Mouse (Mus musculus) forebrain, embryonic 10.5 days (tissue): Measurements from ENCODE around the gene Clec4a1. TPM values are rescaled to one million over a fixed set of nuclear protein-coding genes. Genes with fewer than 3 reads are reported as not detected.

Experiments
- DNase-seq: peaks from one replicate; pipeline ENCODE4 v3.0.0-alpha.2; 2017; ENCODE audit warnings: low spot score; ENCODE audit errors: extremely low spot score
- H3K27ac ChIP-seq: fragments of 300-500 bp; sonication (generic); 2 replicates; pipeline ENCODE4 v1.5.1; 2016; ENCODE audit warnings: mild to moderate bottlenecking
- H3K27me3 ChIP-seq: fragments of 300-500 bp; sonication (generic); 2 replicates; pipeline ENCODE4 v1.6.1; 2016; ENCODE audit warnings: mild to moderate bottlenecking; ENCODE audit not compliant: poor library complexity, severe bottlenecking
- H3K36me3 ChIP-seq: fragments of 300-500 bp; sonication (generic); replicated peaks from 2 replicates; pipeline ENCODE4 v1.6.1; 2016; ENCODE audit warnings: mild to moderate bottlenecking, moderate library complexity
- H3K4me1 ChIP-seq: fragments of 300-500 bp; sonication (generic); 2 replicates; pipeline ENCODE4 v1.6.1; 2016
- H3K4me3 ChIP-seq: fragments of 300-500 bp; sonication (generic); 2 replicates; pipeline ENCODE4 v1.5.1; 2016; ENCODE audit warnings: mild to moderate bottlenecking, moderate library complexity
- H3K9me3 ChIP-seq: fragments of 300-500 bp; sonication (generic); 2 replicates; pipeline ENCODE4 v1.6.1; 2016; ENCODE audit warnings: mild to moderate bottlenecking, moderate library complexity
- WGBS: fragments of 180-500 bp; shearing (Covaris S2); methylation state at CpG from one replicate; pipeline ENCODE4 v1.1.7; 2016; 5-methylcytosine and 5-hydroxymethylcytosine counted together
- polyA plus RNA-seq: library from polyadenylated mRNA; unstranded; fragments of >200 nt; fragmentation: Nextera tagmentation; extraction: Ambion mirVana; gene quantifications from 2 replicates; pipeline ENCODE4 v1.2.1, GENCODE M21; 2016

Clec4a1 gene
- polyA plus RNA-seq, 1 experiment from 2014 or later, result 0.58 TPM

DNA sequence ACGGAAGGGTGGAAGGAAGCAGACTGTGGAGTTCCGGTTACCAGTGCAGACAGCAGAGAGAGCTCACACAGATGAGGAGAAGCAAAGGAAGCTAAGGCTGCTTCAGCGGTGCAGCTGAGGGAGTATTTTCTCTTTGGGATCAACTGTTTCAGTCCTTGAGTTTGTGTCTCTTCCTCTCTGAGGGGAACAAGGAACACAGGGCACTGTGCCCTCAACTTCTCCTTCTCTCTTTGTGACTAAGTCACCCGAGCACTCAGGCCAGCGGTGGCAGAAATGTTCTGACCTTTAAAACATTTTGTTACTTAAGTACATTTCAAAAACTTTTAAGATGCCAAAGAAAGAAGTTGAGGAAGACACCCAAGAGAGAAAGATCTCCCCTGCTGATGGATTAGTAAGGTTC is 18.0 kb downstream of the Clec4a1 start:
- Histone ChIP-seq H3K27ac (no peak overlapping the region), H3K27me3 (no peaks in the 10 kb centered on the region), H3K36me3 (no peaks in the 10 kb centered on the region), H3K4me3 (no peak overlapping the region), H3K9me3 (no peaks in the 10 kb centered on the region), H3K4me1 (no peaks in the 10 kb centered on the region)
- DNase-seq, result no peak
- WGBS, result 90% methylated on average over 5 of the region's 5 CpGs

DNA sequence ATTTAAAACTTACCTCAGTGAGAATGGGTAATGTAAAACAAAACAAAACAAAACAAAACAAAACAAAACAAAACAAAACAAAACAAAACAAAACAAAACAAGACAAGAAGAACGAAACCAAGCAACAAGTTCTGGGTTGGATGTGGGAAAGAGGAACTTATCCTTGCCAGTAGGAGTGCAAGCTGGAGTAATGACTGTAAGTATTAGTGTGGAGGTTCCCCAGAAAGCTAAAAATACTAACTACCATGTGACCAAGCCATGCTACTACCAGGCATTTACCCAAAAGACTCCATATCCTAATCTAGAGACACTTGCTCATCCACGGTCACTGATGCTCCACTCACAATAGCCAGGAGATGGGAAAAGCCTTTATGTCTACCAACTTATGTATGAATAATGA is 25.1 kb downstream of the Clec4a1 start:
- Histone ChIP-seq H3K27me3 (no peaks in the 10 kb centered on the region), H3K36me3 (no peaks in the 10 kb centered on the region), H3K4me3 (no peak overlapping the region), H3K4me1 (no peaks in the 10 kb centered on the region), H3K9me3 (peaks cover 3% of the 10 kb centered on the region; the same call in 1 of the 2 replicates), H3K27ac (no peak overlapping the region)
- WGBS, result 90% methylated on average over 2 of the region's 2 CpGs
- DNase-seq, result no peak

DNA sequence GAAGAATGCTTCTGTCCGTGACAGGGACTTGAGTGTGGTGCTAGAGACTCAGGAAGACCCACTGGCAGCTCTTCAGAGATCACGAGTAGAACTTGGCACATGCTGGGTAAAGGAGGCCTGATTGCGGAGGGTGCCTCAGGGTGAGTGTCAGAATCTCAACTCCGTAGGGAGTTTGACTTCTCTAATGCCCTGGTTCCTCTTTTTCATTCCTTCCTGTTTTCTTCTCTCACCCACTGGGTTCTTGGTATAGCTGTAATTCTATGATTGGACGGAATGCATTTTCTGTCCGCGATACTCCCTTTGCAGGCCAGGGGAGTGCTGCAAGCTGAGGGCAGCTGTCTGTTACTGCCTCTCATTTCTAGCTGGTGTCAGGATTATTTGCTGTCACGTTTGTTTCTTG is 30.8 kb downstream of the Clec4a1 start, which contains the start of gene Clec4a3:
Clec4a3 (plus strand) TSS at position 115 of the 400 bp plus-strand sequence.
- no peak for DNase-seq
- Histone ChIP-seq H3K9me3 (peaks cover 9% of the 10 kb centered on the region; the same call in 1 of the 2 replicates), H3K4me1 (no peaks in the 10 kb centered on the region), H3K27me3 (no peaks in the 10 kb centered on the region), H3K36me3 (no peaks in the 10 kb centered on the region), H3K4me3 (no peak within 1 kb of the TSS), H3K27ac (no peak within 1 kb of the TSS)
- 86% methylated on average over 8 of the region's 8 CpGs for WGBS

DNA sequence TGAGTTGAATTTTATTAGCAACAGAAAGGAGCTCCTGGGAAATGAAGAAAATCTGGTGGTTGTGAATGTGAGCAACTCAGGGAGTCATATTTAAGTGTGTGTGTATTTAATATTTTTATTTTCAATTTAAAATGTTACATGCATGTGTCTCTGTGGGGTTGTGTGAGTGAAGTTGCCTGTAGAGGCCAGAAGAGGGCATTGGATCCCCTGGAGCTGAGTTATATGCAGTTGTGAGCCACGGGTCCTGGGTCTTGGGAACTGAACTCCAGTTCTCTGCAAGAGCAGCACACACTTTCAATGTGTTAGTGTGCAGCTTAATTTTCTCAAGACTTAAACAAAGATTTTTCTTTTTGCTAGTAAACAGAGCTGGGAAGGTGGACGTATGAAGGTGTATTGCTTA is 42.9 kb downstream of the Clec4a1 start:
- no peaks in the 10 kb centered on the region for H3K27me3 ChIP-seq
- 86% methylated on average over 2 of the region's 2 CpGs for WGBS
- H3K9me3 ChIP-seq, result 0 out of 2 replicates have a peak, but pooled peaks cover 10% of the 10 kb centered on the region

DNA sequence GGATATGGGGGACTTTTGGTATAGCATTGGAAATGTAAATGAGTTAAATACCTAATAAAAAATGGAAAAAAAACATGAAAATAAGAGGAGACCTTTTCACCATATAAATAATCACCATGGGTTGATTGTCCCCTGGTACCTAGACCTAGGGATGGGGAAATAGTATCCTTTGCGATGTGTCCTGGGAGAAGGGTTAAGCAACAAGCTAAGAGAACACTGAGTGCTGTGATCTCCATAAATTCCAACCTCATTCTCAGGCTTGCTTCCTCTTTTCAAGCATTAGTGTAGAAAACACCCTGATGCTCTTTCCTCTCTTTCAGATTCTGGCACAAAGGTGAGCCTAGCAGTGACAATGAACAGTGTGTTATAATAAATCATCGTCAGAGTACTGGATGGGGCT is 47.4 kb downstream of the Clec4a1 start:
- Histone ChIP-seq H3K27ac (no peak overlapping the region), H3K4me3 (no peak overlapping the region), H3K27me3 (no peaks in the 10 kb centered on the region), H3K4me1 (no peaks in the 10 kb centered on the region), H3K36me3 (no peaks in the 10 kb centered on the region), H3K9me3 (peaks cover 8% of the 10 kb centered on the region; the same call in 1 of the 2 replicates)
- no peak for DNase-seq
- 88% methylated on average over 2 of the region's 2 CpGs for WGBS

More for the DNA sequence above, 42.9 kb downstream of the Clec4a1 start:
- Histone ChIP-seq H3K4me3 (no peak overlapping the region), H3K4me1 (no peaks in the 10 kb centered on the region), H3K27ac (no peak overlapping the region), H3K36me3 (no peaks in the 10 kb centered on the region)
- no peak for DNase-seq

Other genes with a start within 250 kb of the Clec4a1 start
- gene Nanog, start 214.4 kb upstream of the Clec4a1 start, polyA plus RNA-seq, result 0.15 and 0.47 TPM in 2 replicates
- gene Slc2a3, start 120.2 kb upstream of the Clec4a1 start, polyA plus RNA-seq, result 67.3 and 70.7 TPM in 2 replicates
- 2.2 and 2.3 TPM in 2 replicates for gene Foxj2, start 101.9 kb upstream of the Clec4a1 start, polyA plus RNA-seq
- 0.89 and 1.1 TPM in 2 replicates for gene C3ar1, start 65.7 kb upstream of the Clec4a1 start, polyA plus RNA-seq
- gene Necap1, start 47.4 kb upstream of the Clec4a1 start, polyA plus RNA-seq, result 51.1 and 52.6 TPM in 2 replicates
- gene Clec4a3, start 30.7 kb downstream of the Clec4a1 start, polyA plus RNA-seq, result 0.36 TPM in 1 of 2 replicates, not detected in the other
- gene Clec4a4, start 68.5 kb downstream of the Clec4a1 start, polyA plus RNA-seq, result not detected in 2 replicates
- not detected in 2 replicates for gene Clec4b1, start 128.1 kb downstream of the Clec4a1 start, polyA plus RNA-seq
- 0.31 and 0.64 TPM in 2 replicates for gene Clec4a2, start 184.6 kb downstream of the Clec4a1 start, polyA plus RNA-seq